Mouse (Mus musculus): Measurements from ENCODE around the gene Galntl6.
"Not testable (repeated sequence)": the region's sequence is repeated elsewhere in the genome, so short reads cannot be mapped to it uniquely, and the experiment has no call there.

Galntl6 gene

DNA sequence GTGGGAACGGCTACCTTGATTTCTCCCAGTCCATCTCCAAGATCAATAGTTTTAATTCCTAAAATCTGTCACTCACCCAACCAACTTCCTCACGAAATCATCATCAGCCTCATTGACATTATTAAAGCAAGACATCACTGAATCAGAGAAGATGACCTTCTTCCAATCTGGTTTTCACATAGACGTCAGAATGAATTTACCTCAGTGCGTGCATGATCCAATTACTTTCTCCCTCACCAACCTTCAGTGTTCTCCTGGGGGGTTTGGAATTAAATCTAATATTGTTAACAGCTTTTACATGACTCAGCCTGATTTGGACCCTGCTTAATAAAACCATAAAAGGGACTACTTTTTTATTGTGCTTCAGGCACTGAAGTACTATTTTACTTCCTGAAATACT, 307.7 kb downstream of the Galntl6 start:
- DNase-seq (ENCODE audit: low spot score) = no peak

- DNase-seq (ENCODE audit: low spot score) = no peak
These were observed 314.6 kb downstream of the Galntl6 start for GRCm38 (mm10) chr8:58597834-58598233.

- no peak for DNase-seq (ENCODE audit: low spot score)
These were observed 337.1 kb downstream of the Galntl6 start for GRCm38 (mm10) chr8:58575346-58575745.

DNA sequence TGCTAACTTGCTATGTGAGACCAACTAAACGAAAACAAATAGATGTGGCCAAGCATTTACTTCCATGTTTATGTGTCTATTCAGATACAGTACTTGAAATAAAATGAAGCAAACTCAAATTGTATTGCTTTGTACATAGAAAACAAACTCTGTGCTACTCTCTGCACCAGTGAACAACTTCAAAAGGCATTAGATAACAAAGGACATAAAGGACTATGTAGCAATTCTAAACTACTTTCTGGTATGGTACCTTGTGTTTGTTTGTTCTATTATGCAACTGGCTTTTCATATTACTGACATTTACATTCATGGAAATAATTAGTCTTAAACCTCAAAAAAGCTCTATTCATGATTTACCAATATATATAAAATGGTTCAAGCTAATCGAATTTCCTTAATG, 344.4 kb downstream of the Galntl6 start:
- no peak for DNase-seq (ENCODE audit: low spot score)

GRCm38 (mm10) chr8:58566115-58566514, 346.3 kb downstream of the Galntl6 start:
- DNase-seq (ENCODE audit: low spot score) = no peak

- DNase-seq (ENCODE audit: low spot score) = no peak
These were observed 376.7 kb downstream of the Galntl6 start for GRCm38 (mm10) chr8:58535781-58536180.

DNA sequence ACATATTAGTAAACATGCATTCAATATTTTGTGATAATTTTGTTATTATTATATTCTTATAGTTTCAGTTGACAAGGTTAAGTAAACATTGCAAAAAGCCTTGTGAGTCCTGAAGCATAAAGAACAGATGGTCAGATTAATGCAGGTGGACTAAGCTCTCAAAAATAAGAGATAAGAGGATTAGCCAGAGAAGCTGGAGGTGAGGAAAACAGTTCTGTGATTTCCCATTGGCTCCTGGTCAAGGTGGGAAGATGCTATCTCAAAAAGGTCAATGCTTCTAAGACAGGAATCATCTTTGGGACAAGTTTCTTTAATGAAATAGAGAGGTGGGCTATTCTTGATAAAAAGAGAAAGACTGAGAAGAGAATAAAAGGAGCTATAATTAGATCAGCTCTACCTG, 377.8 kb downstream of the Galntl6 start:
- DNase-seq (ENCODE audit: low spot score) = no peak

DNA sequence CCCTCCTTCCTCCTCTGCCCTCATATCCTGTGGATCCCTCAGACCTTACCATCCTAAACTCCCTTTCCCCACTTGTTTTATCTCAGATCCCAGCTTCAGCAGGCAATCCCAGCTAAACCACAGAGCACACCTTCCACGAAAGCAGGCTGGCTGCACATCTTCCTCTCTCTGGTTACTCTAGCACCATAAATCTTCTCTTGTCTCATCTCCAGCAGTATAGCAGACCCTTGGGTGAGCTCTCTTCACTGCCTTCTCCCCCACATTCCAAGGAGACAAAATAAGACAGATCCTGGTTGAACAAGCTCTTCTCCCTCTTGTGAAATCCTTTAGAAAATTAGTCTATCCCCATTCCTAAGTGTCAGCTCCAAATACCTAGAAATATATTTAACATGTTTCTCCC, 389.0 kb downstream of the Galntl6 start:
- DNase-seq (ENCODE audit: low spot score) = no peak

DNA sequence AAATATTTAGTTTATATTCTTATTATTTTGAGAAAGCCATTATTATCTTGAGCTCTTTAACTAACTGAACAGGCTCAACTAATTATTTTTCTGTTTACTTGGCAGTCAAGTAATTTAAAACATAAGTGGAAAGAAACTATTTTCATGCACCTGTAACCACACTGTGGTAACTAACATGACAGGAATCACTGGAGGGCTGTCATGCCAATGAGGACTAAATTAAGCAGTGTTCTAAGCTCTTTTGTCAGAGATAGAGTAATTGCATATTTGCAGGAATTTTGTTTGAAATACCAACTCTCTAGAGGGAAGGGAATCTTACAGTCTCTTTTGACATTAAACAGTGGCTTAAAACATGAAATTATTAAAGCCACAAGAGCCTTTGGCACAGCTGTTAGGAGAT, 390.5 kb downstream of the Galntl6 start:
- DNase-seq (ENCODE audit: low spot score) = no peak

DNA sequence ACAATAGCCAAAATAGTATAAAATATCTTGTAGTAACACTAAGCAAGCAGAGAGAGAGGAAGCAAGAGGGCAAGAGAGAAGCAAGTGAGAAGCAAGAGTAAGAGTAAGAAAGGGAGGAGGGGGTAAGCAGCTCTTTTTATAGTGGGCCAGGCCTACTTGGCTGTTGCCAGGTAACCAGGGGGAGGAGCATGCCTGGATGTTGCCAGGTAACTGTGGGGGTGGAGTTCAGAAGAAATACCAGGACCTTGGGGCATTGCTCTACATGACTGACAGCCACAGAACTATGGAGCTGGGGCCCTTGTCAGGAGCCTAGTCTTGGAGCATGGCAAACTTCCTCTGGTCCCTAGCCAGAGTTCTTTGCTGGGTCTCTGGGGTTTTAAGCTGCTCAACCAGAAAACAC, 401.9 kb downstream of the Galntl6 start:
- no peak for DNase-seq (ENCODE audit: low spot score)

DNA sequence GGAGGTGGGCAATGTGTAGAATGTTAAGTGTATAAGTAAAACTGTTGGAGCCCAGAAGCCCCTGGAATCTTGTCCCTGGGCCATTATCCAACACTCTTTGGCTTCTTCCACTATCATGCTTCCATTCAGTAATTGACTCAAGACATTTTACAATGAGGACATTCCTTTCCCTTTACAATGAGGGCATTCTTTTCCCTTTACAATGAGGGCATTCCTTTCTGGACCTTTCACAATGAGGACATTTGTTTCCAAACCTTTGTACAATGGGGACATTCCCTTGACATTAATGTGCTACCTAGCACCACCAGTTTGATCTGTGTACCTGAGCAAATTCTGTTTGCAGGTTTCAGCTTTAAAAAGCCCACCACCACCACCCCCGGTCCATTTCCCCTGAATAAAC, 403.4 kb downstream of the Galntl6 start:
- DNase-seq (ENCODE audit: low spot score) = no peak

GRCm38 (mm10) chr8:58487099-58487498, 425.3 kb downstream of the Galntl6 start:
- DNase-seq (ENCODE audit: low spot score) = no peak

- not testable (repeated sequence) for DNase-seq (ENCODE audit: low spot score)
These were observed 449.1 kb downstream of the Galntl6 start for GRCm38 (mm10) chr8:58463342-58463741.

- DNase-seq (ENCODE audit: low spot score) = no peak
These were observed 469.7 kb downstream of the Galntl6 start for GRCm38 (mm10) chr8:58442696-58443095.

DNA sequence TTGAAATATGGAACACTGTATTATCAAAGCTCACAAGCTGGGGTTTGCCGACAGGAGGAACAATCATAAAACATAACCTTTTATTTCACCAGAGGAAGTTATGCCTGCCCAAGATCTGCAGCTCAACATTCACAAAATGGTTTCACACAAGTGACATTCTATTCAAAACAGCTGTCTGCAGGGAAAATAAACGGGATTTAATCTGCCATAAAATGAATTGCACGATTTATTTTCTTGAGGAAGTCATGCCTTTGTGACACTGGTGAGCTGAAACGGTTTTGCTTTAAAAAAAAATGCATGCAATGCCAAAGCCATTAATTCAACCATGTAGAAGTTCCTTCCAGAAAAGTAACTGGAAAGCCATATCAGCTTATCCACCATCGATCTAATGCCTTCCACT, 494.0 kb downstream of the Galntl6 start:
- no peak for DNase-seq (ENCODE audit: low spot score)

DNA sequence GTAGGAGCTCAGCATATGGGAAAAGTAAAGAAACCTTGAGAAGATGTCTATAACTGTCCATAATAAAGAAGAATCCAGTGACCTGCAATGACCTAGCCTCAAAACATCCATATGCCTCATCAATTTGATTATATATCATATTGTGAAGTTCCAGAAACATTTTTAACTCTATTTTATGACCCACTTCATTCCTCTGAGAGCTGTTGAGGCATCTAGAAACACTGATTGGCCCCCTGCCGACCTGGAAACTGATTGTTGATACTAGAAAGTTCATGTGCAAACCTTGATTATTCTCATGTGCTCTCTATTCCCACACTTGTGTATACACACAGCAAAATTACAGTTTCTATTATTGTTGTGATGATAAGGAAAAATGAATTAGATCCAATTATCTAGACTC, 494.9 kb downstream of the Galntl6 start:
- DNase-seq (ENCODE audit: low spot score) = no peak

GRCm38 (mm10) chr8:58396500-58396899, 515.9 kb downstream of the Galntl6 start:
- DNase-seq (ENCODE audit: low spot score) = no peak

DNA sequence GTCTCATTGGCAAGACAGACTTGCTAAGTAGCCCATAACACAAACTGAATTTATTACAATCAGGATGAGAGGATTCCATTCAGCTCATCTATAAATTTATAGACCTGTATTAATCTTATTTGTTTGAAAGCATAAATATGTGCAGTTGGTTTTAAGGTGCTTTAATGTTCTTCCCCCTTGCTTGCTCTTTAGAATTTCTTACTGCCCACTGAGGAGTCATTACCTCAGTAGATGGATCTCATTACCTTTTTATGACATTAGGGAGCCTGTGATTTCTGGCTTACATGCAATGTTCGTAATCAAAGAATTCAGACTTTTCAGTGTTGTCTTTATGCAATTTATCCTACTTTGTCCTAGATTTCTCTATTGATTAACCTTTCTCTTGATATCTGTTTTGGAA, 516.6 kb downstream of the Galntl6 start:
- DNase-seq (ENCODE audit: low spot score) = no peak

GRCm38 (mm10) chr8:58372389-58372788, 540.1 kb downstream of the Galntl6 start:
- no peak for DNase-seq (ENCODE audit: low spot score)

DNA sequence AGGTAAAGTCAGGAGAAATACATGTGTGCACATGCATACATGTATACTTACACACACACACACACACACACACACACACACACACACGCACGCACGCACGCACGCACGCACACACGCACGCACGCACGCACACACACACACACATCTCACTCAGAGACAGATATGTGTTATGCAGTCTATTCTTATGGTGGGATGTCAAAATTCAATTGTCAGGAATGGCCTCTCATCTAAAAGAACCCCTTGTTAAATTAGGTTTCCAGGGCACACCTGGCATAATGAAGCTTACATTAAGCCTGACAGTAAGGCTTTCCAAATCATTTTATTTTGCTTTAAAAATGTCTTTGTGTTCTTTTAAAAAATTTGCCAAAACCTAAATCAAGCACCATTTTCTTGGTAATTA, 540.5 kb downstream of the Galntl6 start:
- DNase-seq (ENCODE audit: low spot score) = no peak

DNA sequence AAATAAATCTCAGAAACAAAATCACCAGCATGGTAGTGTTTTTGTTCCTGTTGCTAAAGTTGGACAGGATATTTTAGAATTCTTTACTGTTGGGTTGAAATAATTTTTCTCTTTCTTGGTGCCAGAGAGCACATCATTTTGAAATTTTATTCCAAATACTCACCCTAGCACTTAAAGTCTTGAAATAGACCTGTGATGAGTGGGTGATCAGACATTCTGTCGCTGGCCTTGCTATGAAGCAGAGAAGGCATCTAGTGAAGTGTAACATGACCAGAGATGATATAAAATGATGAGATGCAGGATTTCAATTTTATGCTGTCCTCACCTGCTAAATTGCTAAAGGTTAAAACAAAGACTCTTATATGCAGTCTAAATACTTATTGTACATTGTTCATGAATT, 581.3 kb downstream of the Galntl6 start:
- no peak for DNase-seq (ENCODE audit: low spot score)

DNA sequence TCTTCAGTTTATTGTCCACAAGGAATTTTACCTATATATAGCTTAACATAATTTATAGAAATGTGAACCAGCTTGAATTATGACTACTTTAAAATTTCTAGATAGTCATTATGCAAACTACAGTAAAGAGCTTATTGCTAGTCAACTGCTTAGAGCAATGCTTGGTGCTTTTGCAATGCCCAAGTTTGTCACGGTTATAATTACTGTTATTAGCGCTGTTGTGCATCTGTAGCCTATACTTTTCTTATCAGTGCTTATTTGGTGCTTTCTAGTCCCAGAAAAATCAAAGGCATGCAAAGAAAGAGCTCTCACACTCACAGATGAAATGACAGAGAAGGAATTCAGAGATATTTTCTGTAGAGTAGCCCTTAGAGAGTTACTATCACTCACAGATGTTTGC, 599.0 kb downstream of the Galntl6 start:
- DNase-seq (ENCODE audit: low spot score) = no peak

DNA sequence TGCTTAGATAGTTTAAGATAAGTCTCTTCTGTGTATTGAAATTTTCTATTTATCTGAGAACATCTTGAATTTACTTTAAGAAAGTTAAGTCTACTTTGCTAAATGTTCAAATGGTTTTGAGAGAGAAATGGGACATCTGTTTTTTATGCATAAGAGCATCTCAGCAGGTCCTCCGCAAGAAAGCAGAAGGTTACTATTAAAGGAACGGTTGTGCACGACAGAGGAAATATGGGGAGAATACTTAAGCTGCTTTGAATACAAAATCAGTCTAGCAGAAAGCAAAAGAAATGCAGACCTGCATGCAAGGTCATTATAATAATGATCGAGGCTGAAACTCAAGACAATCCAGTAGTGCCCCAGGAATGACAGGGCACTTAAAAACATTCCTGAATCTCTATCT, 621.0 kb downstream of the Galntl6 start:
- no peak for DNase-seq (ENCODE audit: low spot score)

DNA sequence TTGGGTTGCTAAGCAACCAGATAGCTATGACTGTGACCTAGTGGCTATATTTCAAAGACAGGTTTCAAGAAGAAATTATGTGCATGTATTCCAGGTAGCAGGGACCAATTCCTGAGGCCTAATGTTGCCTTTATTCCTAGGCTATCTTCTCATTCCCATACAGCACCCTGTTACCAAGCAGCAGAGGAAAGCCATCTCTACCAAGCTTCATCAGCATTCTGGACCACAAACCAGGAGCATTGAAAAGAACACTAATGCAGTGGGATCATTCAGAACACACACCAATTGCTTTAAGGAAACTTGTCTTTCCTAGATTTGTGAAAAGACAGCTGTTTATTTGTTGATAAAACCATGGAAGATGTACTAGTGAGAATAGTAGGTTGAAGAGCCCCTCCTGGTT, 622.4 kb downstream of the Galntl6 start:
- DNase-seq (ENCODE audit: low spot score) = no peak

DNA sequence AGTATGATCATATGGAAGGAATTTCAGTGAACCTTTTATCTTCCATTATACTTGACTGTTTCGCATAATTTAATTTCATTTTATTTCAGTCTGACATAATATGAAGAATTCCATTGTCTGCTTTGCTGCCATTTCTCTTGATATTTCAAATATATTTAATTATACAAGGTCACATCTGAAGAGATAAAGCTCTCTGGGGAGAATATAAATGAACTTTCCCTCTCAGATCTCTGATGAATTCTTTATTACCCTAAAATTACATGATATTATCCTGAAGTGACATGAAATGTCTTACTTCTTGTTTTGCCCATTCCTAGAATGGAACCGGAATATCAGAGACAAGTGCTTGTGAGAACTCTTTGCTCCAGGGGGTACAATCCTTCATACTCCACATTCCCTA, 647.0 kb downstream of the Galntl6 start:
- DNase-seq (ENCODE audit: low spot score) = no peak
